8 mouse cellular contexts compared by ENCODE assay signal in the genomic region with DNA sequence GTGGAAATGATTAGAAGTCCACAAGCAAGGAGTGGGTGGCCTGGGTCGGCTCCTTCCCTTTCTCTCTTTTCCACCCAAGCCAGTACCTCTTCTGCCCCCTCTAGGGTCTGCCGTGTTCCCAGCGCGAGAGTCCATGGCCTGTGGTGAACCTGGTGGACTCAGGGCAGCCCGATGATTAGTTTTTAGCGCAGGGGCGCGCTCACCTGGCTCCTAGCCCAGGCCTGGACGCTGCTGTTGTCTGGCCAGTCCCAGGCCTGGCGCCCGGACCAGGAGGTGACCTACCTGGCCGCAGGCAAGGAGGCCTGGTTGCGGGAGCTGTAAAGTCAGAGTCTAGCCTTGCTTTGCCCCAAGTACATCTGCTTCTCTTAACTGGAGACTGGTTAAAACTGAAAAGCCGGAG. TPM values are rescaled to one million over a fixed set of nuclear protein-coding genes. Genes with fewer than 3 reads are reported as not detected.
DNase-seq lines count a peak whose midpoint lies in the region; ATAC-seq and TF ChIP-seq lines count a peak whose summit lies in the region.

A gene (minus strand): TSS at position 388 of the 400 bp plus-strand sequence.

- H3K9me3 ChIP-seq in E14TG2a.4 (ENCODE audit: low read length): no peaks in the 10 kb centered on the region
- no peaks in the 10 kb centered on the region for H3K9me3 ChIP-seq in heart, embryonic 16.5 days (replicated peaks; ENCODE audit: control insufficient read depth, low read length)
- H3K9me3 ChIP-seq in neural tube, embryonic 12.5 days: no peaks in the 10 kb centered on the region

- H3K4me3 ChIP-seq in E14TG2a.4 (replicated peaks; ENCODE audit: low read length): peak within 1 kb of the TSS; percentile 69
- H3K4me3 ChIP-seq in heart, embryonic 16.5 days (ENCODE audit: low read length): peak within 1 kb of the TSS; percentile 47
- no peak within 1 kb of the TSS for H3K4me3 ChIP-seq in neural tube, embryonic 12.5 days

- H3K4me2 ChIP-seq in heart, embryonic 16.5 days (ENCODE audit: low read depth, low read length): peak within 1 kb of the TSS; percentile 62
- H3K4me2 ChIP-seq in neural tube, embryonic 12.5 days (replicated peaks): peak within 1 kb of the TSS; percentile 53

- no peak for TF ChIP-seq CTCF in E14TG2a.4 (conservative IDR thresholded peaks at IDR 0.05; ENCODE audit: low read length)

- peaks cover 12% of the 10 kb centered on the region for H3K4me1 ChIP-seq in E14TG2a.4 (replicated peaks; ENCODE audit: low read depth, low read length)
- no peaks in the 10 kb centered on the region for H3K4me1 ChIP-seq in heart, embryonic 16.5 days (ENCODE audit: control insufficient read depth, insufficient read depth, low read length)
- no peaks in the 10 kb centered on the region for H3K4me1 ChIP-seq in neural tube, embryonic 12.5 days

- no peaks in the 10 kb centered on the region; the same call in 1 of the 2 replicates for H3K27me3 ChIP-seq in E14TG2a.4 (ENCODE audit: insufficient read depth, low read length)
- H3K27me3 ChIP-seq in heart, embryonic 16.5 days (ENCODE audit: control insufficient read depth, insufficient read depth, low read length): no peaks in the 10 kb centered on the region; the same call in 1 of the 2 replicates
- no peaks in the 10 kb centered on the region; the same call in 1 of the 2 replicates for H3K27me3 ChIP-seq in neural tube, embryonic 12.5 days (replicated peaks)

- DNase-seq in cerebellum, postnatal 25 days: peak; percentile 62 to 72
- peak; percentile 68 for DNase-seq in kidney, postnatal 14 days
- DNase-seq in spleen, postnatal 14 days (ENCODE audit: low spot score in 2 of 2): no peak
- DNase-seq in left cerebral cortex, postnatal 25 days (ENCODE audit: low spot score in 2 of 2): no peak
- no peak for DNase-seq in frontal cortex, postnatal 14 days (ENCODE audit: low spot score in 2 of 2)

- 53% methylated on average over 14 of the region's 14 CpGs for WGBS in heart, embryonic 16.5 days
- 74% methylated on average over 14 of the region's 14 CpGs for WGBS in neural tube, embryonic 12.5 days

- H3K9ac ChIP-seq in heart, embryonic 16.5 days (ENCODE audit: low read length): peak within 1 kb of the TSS; percentile 71
- no peak within 1 kb of the TSS for H3K9ac ChIP-seq in neural tube, embryonic 12.5 days

- H3K36me3 ChIP-seq in E14TG2a.4 (ENCODE audit: insufficient read depth, low read length): no peaks in the 10 kb centered on the region
- H3K36me3 ChIP-seq in heart, embryonic 16.5 days (ENCODE audit: control insufficient read depth, insufficient read depth): no peaks in the 10 kb centered on the region
- H3K36me3 ChIP-seq in neural tube, embryonic 12.5 days: no peaks in the 10 kb centered on the region

- no peak for ATAC-seq in heart, embryonic 16.5 days (replicated peaks; ENCODE audit: extremely low read depth, insufficient read depth, low FRiP score)
- ATAC-seq in neural tube, embryonic 12.5 days (ENCODE audit: low FRiP score, low read depth): no peak

- intact Hi-C loops in left cerebral cortex, postnatal 25 days (cut with DNase I): no loop called here

- no peak within 1 kb of the TSS for H3K27ac ChIP-seq in heart, embryonic 16.5 days (ENCODE audit: low read length)
- no peak within 1 kb of the TSS for H3K27ac ChIP-seq in neural tube, embryonic 12.5 days

RNA-seq across cellular contexts. Expression of the gene that starts here (rescaled TPM):
- polyA plus RNA-seq in heart, embryonic 16.5 days (2015; fragmentation: Nextera tagmentation; extraction: Ambion mirVana): 0.60 and 1.1 TPM in 2 replicates
- polyA plus RNA-seq in neural tube, embryonic 12.5 days (2016; fragmentation: Nextera tagmentation; extraction: Ambion mirVana): 0.09 TPM in 1 of 2 replicates, not detected in the other
- under 1 TPM; 0.41 to 0.57 TPM for total RNA-seq in left cerebral cortex, postnatal 25 days (2021)

Comparison
In these comparisons a context has a peak if more than half of its experiments do, and no peak if none do; other contexts are left out.
1. DNase-seq: peak in cerebellum, postnatal 25 days (2 of 2) and kidney, postnatal 14 days (single experiment); none in spleen, postnatal 14 days (0 of 2), left cerebral cortex, postnatal 25 days (0 of 2) and frontal cortex, postnatal 14 days (0 of 2).